Mouse (Mus musculus) right cerebral cortex, postnatal 10 days (tissue): Measurements from ENCODE around the gene Itm2a.
A peak's percentile ranks its signal among the peaks of the same experiment; 100 is the strongest.

Experiments used
- DNase-seq, 2 experiments: peaks; one replicate each; pipeline ENCODE4 v3.0.0; 2021; ENCODE audit warnings: low spot score in 2 of 2

Gene Itm2a

GRCm38 (mm10) chrX:107402915-107403912, at the start of gene Itm2a:
Itm2a (minus strand) TSS chrX:107403376.
- peak; percentile 28 to 37 for DNase-seq

- no peak for DNase-seq
Observed at GRCm38 (mm10) chrX:107435887-107436286, 32.7 kb upstream of the Itm2a start.

- no peak for DNase-seq
Observed at GRCm38 (mm10) chrX:107421304-107421703, 18.1 kb upstream of the Itm2a start.

GRCm38 (mm10) chrX:107417345-107417744, 14.2 kb upstream of the Itm2a start:
- no peak for DNase-seq

- DNase-seq: no peak
Observed at GRCm38 (mm10) chrX:107415999-107416398, 12.8 kb upstream of the Itm2a start.

- DNase-seq: no peak
Observed at GRCm38 (mm10) chrX:107402481-107402880, 695 bp downstream of the Itm2a start.

- no peak for DNase-seq
Observed at GRCm38 (mm10) chrX:107399087-107399486, 4.1 kb downstream of the Itm2a start.

GRCm38 (mm10) chrX:107393256-107393655, 9.9 kb downstream of the Itm2a start:
- no peak for DNase-seq

GRCm38 (mm10) chrX:107375329-107375728, 27.8 kb downstream of the Itm2a start:
- DNase-seq: no peak
